Mouse (Mus musculus) embryonic facial prominence, embryonic 13.5 days (tissue): Measurements from ENCODE around the gene D930020B18Rik. TPM values are rescaled to one million over a fixed set of nuclear protein-coding genes. Genes with fewer than 3 reads are reported as not detected.
A peak's percentile ranks its signal among the peaks of the same experiment; 100 is the strongest.

Source experiments
- ATAC-seq: fragments of 200-750 bp; cut with Nextera tagmentation; 2 replicates; pipeline ENCODE4 v1.8.0; 2017; ENCODE audit warnings: low read depth; ENCODE audit not compliant: insufficient number of reproducible peaks, insufficient read depth, low FRiP score, low TSS enrichment
- H3K27ac ChIP-seq: fragments of 300-500 bp; sonication (generic); 2 replicates; pipeline ENCODE4 v1.5.1; 2015; ENCODE audit warnings: moderate library complexity, mild to moderate bottlenecking, inconsistent platforms
- H3K27me3 ChIP-seq: fragments of 300-500 bp; sonication (generic); 2 replicates; pipeline ENCODE4 v1.6.1; 2015; ENCODE audit warnings: mild to moderate bottlenecking, inconsistent platforms
- H3K36me3 ChIP-seq: fragments of 300-500 bp; sonication (generic); 2 replicates; pipeline ENCODE4 v1.6.1; 2015; ENCODE audit warnings: mild to moderate bottlenecking, inconsistent platforms
- H3K4me1 ChIP-seq: fragments of 300-500 bp; sonication (generic); 2 replicates; pipeline ENCODE4 v1.6.1; 2015; ENCODE audit warnings: inconsistent platforms
- H3K4me2 ChIP-seq: fragments of 300-500 bp; sonication (generic); 2 replicates; pipeline ENCODE4 v1.6.1; 2015; ENCODE audit warnings: moderate library complexity, mild to moderate bottlenecking, inconsistent platforms
- H3K4me3 ChIP-seq: fragments of 300-500 bp; sonication (generic); 2 replicates; pipeline ENCODE4 v1.5.1; 2015; ENCODE audit warnings: mild to moderate bottlenecking, inconsistent platforms
- H3K9ac ChIP-seq: fragments of 300-500 bp; sonication (generic); 2 replicates; pipeline ENCODE4 v1.6.1; 2015; ENCODE audit warnings: mild to moderate bottlenecking, inconsistent platforms
- H3K9me3 ChIP-seq: fragments of 300-500 bp; sonication (generic); 2 replicates; pipeline ENCODE4 v1.6.1; 2016; ENCODE audit warnings: inconsistent platforms
- WGBS: fragments of 180-500 bp; shearing (Covaris S2); methylation state at CpG from one replicate; pipeline ENCODE4 v1.1.7; 2015; ENCODE audit warnings: mixed read lengths; 5-methylcytosine and 5-hydroxymethylcytosine counted together
- polyA plus RNA-seq: library from polyadenylated mRNA; unstranded; fragments of >200 nt; fragmentation: Nextera tagmentation; extraction: Ambion mirVana; gene quantifications from 2 replicates; pipeline ENCODE4 v1.2.1, GENCODE M21; 2015

D930020B18Rik gene
- polyA plus RNA-seq, 1 experiment from 2014 or later, result 0.76 TPM

DNA sequence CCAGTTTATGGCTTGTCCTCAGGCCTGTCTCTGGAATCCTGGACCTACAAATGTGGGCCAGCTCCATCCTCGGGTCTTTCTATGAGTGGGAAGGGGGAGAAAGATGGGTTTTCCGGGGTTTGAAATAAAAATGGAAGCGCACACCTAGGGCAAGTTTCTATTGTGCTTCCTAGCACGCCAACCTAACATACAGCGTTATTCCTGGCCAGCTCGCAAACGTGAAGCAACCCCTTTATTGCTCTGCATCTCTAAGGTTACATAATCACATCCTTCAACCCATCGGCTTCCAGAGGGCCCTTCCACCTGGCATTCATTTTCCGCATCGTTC is 480 bp upstream of the D930020B18Rik start:
- no peak for ATAC-seq
- peak overlapping the region; percentile 59 for H3K4me3 ChIP-seq
- WGBS, result 5% methylated on average over 10 of the region's 10 CpGs
- H3K4me2 ChIP-seq, result peak overlapping the region; percentile 98
- H3K4me1 ChIP-seq, result peaks cover 18% of the 10 kb centered on the region
- no peak overlapping the region for H3K27ac ChIP-seq
- H3K27me3 ChIP-seq, result peaks cover 32% of the 10 kb centered on the region
- no peaks in the 10 kb centered on the region for H3K9me3 ChIP-seq
- H3K36me3 ChIP-seq, result no peaks in the 10 kb centered on the region
- H3K9ac ChIP-seq, result peak overlapping the region; percentile 72

DNA sequence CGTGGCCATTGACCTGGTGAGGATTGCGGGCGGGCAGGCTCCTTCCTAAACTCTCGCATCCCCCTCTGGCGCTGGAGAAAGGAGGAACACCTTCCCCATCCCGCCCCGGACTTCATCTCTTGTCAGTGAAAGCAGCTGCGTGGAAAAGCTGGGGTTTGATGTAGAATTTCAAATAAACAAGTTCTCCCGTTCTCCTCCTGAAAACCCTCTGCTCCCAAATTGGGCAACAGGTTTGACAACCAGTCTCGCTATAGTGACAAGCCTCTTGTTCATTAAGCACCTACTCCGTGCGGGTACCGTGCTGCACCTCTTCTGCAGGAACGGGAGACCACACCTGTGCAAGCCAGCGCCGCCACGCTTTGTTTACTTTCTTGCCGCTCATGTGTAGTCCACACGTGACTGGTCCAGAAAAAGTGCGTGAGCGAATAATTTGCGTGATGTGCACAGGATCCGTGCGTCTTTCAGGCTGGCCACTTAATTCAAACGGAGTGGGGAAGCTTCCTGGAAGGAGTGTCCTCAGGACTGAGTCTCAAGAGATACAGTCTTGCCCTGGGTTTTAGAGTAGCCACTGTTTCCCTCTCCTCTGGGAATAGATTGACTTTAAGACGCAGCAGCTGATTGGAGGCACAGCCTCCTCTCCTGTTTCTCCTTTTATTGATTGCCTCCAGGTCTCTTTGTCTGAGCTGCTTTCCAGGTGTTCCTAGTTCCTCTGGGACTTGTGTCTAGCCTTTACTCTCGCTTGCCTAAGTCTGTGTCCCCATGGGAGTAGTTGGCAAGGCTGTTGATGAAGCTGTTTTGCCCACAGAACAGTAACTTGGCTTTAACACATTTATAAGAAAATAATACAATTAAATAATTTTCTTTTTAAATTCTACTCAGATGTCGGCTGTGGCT is 913 bp downstream of the D930020B18Rik start:
- Histone ChIP-seq H3K9me3 (no peaks in the 10 kb centered on the region), H3K4me1 (peaks cover 18% of the 10 kb centered on the region), H3K27ac (peak overlapping the region; percentile 7; the same call in 1 of the 2 replicates), H3K36me3 (no peaks in the 10 kb centered on the region), H3K27me3 (peaks cover 32% of the 10 kb centered on the region), H3K4me2 (peak overlapping the region; percentile 98), H3K9ac (peak overlapping the region; percentile 72), H3K4me3 (peak overlapping the region; percentile 59)
- 3% methylated on average over 28 of the region's 28 CpGs for WGBS
- ATAC-seq, result 0 out of 2 replicates have a peak, but pooled peaks have one; percentile 29

DNA sequence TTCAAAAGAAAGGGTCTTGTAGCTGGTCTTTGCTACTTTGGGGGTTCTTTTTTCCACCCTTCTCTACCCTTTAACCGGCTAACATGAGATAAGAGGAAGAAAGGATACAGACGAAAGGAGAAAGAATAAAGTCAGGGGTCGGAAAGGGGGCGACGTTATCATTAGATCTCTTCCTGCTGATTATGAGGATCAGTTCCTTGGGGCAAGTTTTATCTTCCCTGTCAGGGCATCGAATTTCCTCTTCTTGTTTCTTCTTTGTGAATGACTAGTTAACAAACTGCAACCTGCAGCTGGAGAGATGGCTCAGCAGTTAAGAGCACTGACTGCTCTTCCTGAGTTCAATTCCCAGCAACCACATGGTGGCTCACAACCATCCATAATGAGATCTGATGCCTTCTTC is 4.9 kb downstream of the D930020B18Rik start:
- Histone ChIP-seq H3K27me3 (peaks cover 27% of the 10 kb centered on the region), H3K4me2 (no peak overlapping the region), H3K4me1 (peaks cover 13% of the 10 kb centered on the region), H3K36me3 (no peaks in the 10 kb centered on the region), H3K9me3 (no peaks in the 10 kb centered on the region), H3K4me3 (no peak overlapping the region), H3K9ac (no peak overlapping the region), H3K27ac (no peak overlapping the region)
- 46% methylated on average over 6 of the region's 6 CpGs for WGBS
- no peak for ATAC-seq

DNA sequence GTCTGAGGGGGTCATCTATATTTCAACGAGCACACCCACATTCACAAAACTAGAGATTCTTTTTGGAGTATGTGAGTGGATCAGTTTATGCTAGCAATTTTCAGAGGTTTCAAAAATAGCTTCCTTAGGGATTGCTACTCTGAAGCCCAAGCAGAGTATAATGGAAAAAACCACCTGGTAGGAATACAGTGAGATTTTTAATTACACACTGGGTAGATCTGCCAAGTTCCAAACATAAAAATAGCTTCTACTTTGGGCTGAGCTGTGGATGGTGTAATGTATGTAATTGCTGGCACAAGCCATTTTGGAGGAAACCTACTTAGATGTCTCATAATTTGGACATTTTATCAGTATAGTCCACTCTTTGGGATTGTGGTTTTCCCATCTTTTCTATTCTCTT is 11.7 kb downstream of the D930020B18Rik start:
- H3K27me3 ChIP-seq, result no peaks in the 10 kb centered on the region
- H3K9me3 ChIP-seq, result no peaks in the 10 kb centered on the region
- no peak overlapping the region for H3K9ac ChIP-seq
- no peaks in the 10 kb centered on the region for H3K36me3 ChIP-seq
- ATAC-seq, result no peak
- 85% methylated on average over 1 of the region's 1 CpGs for WGBS
- H3K4me1 ChIP-seq, result no peaks in the 10 kb centered on the region
- no peak overlapping the region for H3K27ac ChIP-seq
- no peak overlapping the region for H3K4me2 ChIP-seq
- no peak overlapping the region for H3K4me3 ChIP-seq

DNA sequence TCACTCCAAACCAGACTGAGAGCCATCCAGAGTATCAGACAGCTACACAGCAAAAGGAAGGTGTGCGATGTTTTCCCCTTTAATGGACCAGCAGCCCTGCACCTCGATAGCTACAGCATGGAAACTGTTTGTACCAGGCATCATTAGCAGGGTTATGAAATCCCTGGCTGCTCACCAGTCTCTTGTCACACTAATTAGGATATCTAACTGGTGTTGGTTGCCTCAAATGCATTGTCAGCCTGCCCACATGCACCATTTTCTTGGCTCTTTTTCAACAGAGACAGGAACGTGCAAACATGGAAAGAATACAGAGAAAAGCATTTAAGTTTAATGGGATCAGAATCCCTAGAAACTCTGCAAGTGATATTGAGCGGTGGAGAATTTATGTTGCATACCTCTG is 14.5 kb downstream of the D930020B18Rik start:
- ATAC-seq, result no peak
- H3K27ac ChIP-seq, result no peak overlapping the region
- H3K4me1 ChIP-seq, result no peaks in the 10 kb centered on the region
- 84% methylated on average over 4 of the region's 4 CpGs for WGBS
- H3K9me3 ChIP-seq, result no peaks in the 10 kb centered on the region
- no peak overlapping the region for H3K4me2 ChIP-seq
- no peaks in the 10 kb centered on the region for H3K36me3 ChIP-seq
- no peak overlapping the region for H3K4me3 ChIP-seq
- no peaks in the 10 kb centered on the region for H3K27me3 ChIP-seq
- H3K9ac ChIP-seq, result no peak overlapping the region

DNA sequence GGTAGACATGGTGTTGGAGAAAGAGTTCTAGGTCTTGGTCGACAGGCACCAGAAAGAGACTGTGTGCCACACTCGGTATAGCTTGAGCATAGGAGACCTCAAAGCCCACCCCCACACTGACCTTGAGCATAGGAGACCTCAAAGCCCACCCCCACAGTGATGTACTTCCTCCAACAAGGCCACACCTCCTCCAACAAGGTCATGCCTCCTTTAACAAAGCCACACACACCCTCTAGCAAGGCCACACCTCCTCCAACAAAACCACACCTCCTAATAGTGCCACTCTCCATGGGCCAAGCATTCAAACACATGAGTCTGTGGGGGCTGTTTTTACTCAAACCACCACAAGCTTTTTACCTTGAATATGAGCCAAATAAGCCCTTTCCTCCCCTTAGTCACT is 21.3 kb downstream of the D930020B18Rik start:
- Histone ChIP-seq H3K27ac (no peak overlapping the region), H3K4me2 (no peak overlapping the region), H3K4me3 (no peak overlapping the region), H3K9me3 (no peaks in the 10 kb centered on the region), H3K4me1 (peaks cover 6% of the 10 kb centered on the region; the same call in 1 of the 2 replicates), H3K9ac (no peak overlapping the region), H3K27me3 (no peaks in the 10 kb centered on the region), H3K36me3 (no peaks in the 10 kb centered on the region)
- WGBS, result 93% methylated on average over 2 of the region's 2 CpGs
- ATAC-seq, result no peak

DNA sequence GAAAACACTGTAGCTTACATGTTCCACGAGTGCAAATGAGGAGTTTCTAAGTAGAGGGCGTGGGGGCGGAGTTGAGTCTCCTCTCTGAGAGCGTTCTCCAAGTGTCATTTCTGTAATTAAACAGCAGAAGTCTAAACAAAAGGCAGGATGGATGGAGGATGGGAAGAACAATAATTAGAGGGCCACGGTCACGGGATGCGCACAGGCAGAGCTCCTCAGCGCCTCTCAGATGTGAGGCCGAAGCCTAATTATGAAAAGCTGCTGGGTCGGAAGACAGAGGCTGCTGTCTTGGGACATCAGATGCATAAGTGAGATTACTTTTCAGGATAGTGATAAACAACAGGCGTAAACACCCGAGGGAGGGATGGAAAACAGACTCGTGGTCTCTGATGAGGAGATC is 22.2 kb downstream of the D930020B18Rik start:
- Histone ChIP-seq H3K27ac (0 out of 2 replicates have a peak overlapping the region, but pooled peaks have one; percentile 5), H3K4me1 (peaks cover 6% of the 10 kb centered on the region; the same call in 1 of the 2 replicates), H3K4me3 (no peak overlapping the region), H3K9ac (peak overlapping the region; percentile 27; the same call in 1 of the 2 replicates), H3K36me3 (no peaks in the 10 kb centered on the region), H3K4me2 (no peak overlapping the region; the same call in 1 of the 2 replicates), H3K9me3 (no peaks in the 10 kb centered on the region), H3K27me3 (no peaks in the 10 kb centered on the region)
- ATAC-seq, result no peak
- 49% methylated on average over 13 of the region's 13 CpGs for WGBS

DNA sequence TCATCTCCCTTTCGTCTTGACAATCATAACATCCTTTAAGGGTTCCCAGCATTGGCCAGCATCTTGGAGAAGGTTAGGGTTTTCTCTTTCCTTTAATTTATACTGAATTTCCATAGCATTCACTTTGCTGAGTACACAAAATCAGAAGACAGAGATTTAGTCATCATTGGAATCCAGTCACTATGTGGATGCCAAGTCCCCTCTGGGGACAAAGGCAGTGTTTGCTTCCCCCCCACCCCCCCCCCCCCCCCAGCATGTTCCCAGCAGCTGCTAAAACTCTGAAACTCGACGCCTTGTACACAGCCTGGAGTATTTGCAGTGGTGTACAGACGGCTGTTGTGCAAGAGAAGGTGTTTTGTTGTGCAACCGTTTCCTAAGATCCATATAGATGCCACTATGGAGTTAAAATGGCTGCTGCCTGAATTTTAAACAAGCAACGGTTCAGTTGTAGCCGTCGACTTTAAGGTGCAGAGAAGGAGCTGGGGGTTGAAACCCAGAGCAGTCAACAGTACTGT is 24.3 kb downstream of the D930020B18Rik start:
- Histone ChIP-seq H3K27me3 (no peaks in the 10 kb centered on the region), H3K4me3 (no peak overlapping the region), H3K4me2 (no peak overlapping the region), H3K9ac (no peak overlapping the region), H3K36me3 (no peaks in the 10 kb centered on the region), H3K4me1 (peaks cover 6% of the 10 kb centered on the region; the same call in 1 of the 2 replicates), H3K27ac (no peak overlapping the region), H3K9me3 (no peaks in the 10 kb centered on the region)
- WGBS, result 57% methylated on average over 8 of the region's 8 CpGs
- no peak for ATAC-seq

DNA sequence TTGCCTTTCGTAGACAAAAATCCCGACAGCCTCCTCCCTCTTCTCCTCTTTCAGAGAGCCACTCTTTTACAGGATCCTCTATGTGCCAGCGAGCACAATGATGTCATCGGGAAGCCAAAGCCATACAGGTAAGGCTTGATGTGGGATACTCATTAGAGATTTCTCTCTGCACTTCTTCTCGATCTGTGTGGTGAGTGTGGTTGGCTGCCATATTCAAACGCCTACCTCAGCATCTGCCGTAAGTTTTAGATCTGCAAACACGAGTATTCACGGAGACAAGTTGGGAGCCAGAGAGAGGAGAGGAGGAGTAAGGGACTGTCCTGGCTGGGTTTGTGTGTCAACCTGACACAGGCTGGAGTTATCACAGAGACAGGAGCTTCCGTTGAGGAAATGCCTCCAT is 27.7 kb downstream of the D930020B18Rik start:
- Histone ChIP-seq H3K27me3 (no peaks in the 10 kb centered on the region), H3K4me1 (no peaks in the 10 kb centered on the region), H3K9ac (no peak overlapping the region), H3K36me3 (no peaks in the 10 kb centered on the region), H3K9me3 (no peaks in the 10 kb centered on the region), H3K27ac (no peak overlapping the region), H3K4me3 (no peak overlapping the region), H3K4me2 (no peak overlapping the region)
- WGBS, result 72% methylated on average over 10 of the region's 10 CpGs
- no peak for ATAC-seq

DNA sequence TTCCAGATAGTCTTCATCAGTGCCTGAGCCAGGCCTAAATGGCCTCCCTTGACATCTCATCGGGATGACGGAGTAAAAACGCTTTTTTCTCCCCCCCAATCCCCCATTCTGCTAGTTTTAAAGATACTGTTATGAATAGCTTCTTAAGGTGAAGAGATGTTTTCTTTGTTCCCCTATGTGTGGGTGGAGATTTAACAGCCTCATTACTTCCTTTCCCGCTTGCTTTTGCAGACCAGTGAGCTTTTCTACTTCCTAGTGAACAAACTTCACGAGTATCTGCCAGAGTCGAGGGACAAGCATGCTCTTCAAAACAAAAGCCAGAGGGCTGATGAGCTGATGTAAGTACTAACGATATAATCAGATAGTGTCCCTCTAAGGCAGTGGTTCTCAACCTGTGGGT is 35.6 kb downstream of the D930020B18Rik start:
- no peaks in the 10 kb centered on the region for H3K27me3 ChIP-seq
- no peaks in the 10 kb centered on the region for H3K36me3 ChIP-seq
- ATAC-seq, result no peak
- H3K9ac ChIP-seq, result no peak overlapping the region
- no peak overlapping the region for H3K27ac ChIP-seq
- no peaks in the 10 kb centered on the region for H3K9me3 ChIP-seq
- WGBS, result 71% methylated on average over 7 of the region's 7 CpGs
- no peak overlapping the region for H3K4me2 ChIP-seq
- H3K4me1 ChIP-seq, result no peaks in the 10 kb centered on the region
- H3K4me3 ChIP-seq, result no peak overlapping the region

DNA sequence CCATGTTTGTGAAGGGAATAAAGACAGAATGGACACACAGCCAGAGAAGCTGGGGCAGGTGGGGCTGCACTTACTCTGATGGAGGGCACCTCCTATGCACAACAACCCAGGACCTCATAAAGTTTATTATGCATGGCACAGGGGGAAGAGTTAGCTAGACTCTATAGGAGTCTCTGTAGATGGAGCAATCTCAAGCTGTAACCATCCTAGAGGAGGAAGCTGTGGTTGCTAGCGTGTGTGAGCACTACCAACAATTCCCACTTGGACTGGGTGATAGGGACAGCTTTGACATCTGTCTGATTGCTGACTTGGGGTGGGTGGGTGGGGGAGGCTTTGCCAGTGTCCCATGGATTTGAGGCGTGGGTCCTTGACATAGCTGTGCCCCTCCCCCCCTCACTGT is 39.5 kb downstream of the D930020B18Rik start:
- Histone ChIP-seq H3K27ac (no peak overlapping the region), H3K36me3 (no peaks in the 10 kb centered on the region), H3K9me3 (no peaks in the 10 kb centered on the region), H3K9ac (no peak overlapping the region), H3K4me1 (no peaks in the 10 kb centered on the region), H3K4me3 (no peak overlapping the region), H3K4me2 (no peak overlapping the region), H3K27me3 (no peaks in the 10 kb centered on the region)
- WGBS, result 86% methylated on average over 2 of the region's 2 CpGs
- ATAC-seq, result no peak

DNA sequence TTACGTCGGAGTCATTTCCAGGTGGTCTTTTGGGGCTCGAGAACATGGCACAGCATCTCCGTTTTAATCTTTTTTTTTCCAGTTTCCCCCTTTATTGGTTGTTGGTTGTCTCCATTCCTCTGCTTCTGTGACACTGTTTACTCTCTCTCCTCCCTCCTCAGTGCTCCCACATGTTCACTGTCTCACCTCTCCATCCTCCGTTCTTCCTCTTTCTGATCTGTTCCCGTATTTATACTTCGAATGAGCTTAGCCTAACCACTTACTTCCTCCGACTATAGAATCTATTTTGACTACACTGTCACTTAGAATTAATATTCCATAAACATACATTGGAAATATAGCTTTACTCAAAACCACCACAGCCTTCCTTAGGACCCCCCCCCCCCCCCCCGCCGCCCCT is 41.2 kb downstream of the D930020B18Rik start:
- Histone ChIP-seq H3K9ac (no peak overlapping the region), H3K27ac (no peak overlapping the region), H3K9me3 (no peaks in the 10 kb centered on the region), H3K4me1 (no peaks in the 10 kb centered on the region), H3K4me3 (no peak overlapping the region), H3K36me3 (no peaks in the 10 kb centered on the region), H3K27me3 (no peaks in the 10 kb centered on the region), H3K4me2 (no peak overlapping the region)
- 87% methylated on average over 10 of the region's 10 CpGs for WGBS
- ATAC-seq, result no peak
